Mouse (Mus musculus): ENCODE measurements around the gene Spint1.

DNA sequence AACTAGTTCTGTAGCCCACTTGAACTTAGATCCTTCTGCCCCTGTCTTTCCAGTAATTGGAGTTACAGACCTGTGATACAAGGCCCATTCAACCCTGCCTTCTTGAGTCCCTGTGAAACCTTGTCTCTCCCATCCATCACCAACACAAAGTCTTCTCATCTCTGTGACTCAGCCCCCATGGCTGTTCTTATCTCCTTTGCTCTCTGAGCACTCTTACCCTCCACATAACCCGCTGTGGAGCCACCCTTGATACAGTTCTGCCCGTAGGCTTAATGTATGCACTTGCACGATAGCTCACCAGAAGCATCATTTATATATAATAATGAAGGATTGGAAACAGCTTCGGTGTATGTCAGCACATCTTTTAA lies 3.6 kb downstream of the Spint1 start:
- no peak for TF ChIP-seq CTCF (IDR thresholded peaks at IDR 0.05 in 2 of 3, conservative IDR thresholded peaks at IDR 0.05 in 1 of 3; ENCODE audit: control insufficient read depth in 1 of 3, insufficient read depth in 1 of 3, low read depth in 2 of 3, low read length in 3 of 3, poor library complexity in 1 of 3, severe bottlenecking in 1 of 3)
- no peak for TF ChIP-seq POLR2A (IDR thresholded peaks at IDR 0.05; ENCODE audit: control insufficient read depth in 1 of 2, insufficient read depth in 1 of 2, low read depth in 1 of 2, low read length in 2 of 2, poor library complexity in 1 of 2)
- no peak for TF ChIP-seq POLR2AphosphoS5 (IDR thresholded peaks at IDR 0.05; ENCODE audit: borderline replicate concordance, low read depth, low read length)
- no peak for TF ChIP-seq MAZ (IDR thresholded peaks at IDR 0.05; ENCODE audit: low read depth, low read length)
- no peak for TF ChIP-seq TCF12 (IDR thresholded peaks at IDR 0.05; ENCODE audit: low read depth, low read length)
- TF ChIP-seq MXI1 (IDR thresholded peaks at IDR 0.05; ENCODE audit: low read depth, low read length): no peak
- no peak for TF ChIP-seq MAX (IDR thresholded peaks at IDR 0.05; ENCODE audit: low read length)
- no peak for TF ChIP-seq E2F4 (IDR thresholded peaks at IDR 0.05; ENCODE audit: borderline replicate concordance, low read depth, low read length)
- no peak for TF ChIP-seq POLR2AphosphoS2 (IDR thresholded peaks at IDR 0.05; ENCODE audit: low read length)
- TF ChIP-seq EP300 (IDR thresholded peaks at IDR 0.05; ENCODE audit: low read depth in 1 of 2, low read length in 2 of 2): no peak
- no peak for TF ChIP-seq ZNF384 (IDR thresholded peaks at IDR 0.05; ENCODE audit: low read depth, low read length)
- no peak for TF ChIP-seq ZKSCAN1 (IDR thresholded peaks at IDR 0.05; ENCODE audit: low read depth, low read length)
- no peak for TF ChIP-seq UBTF (IDR thresholded peaks at IDR 0.05; ENCODE audit: borderline replicate concordance, insufficient read depth, low read depth, low read length)
